Mouse (Mus musculus): ENCODE results near the gene Arpc1b. TPM values are rescaled to one million over a fixed set of nuclear protein-coding genes. Genes with fewer than 3 reads are reported as not detected.
"Not testable (repeated sequence)": the region's sequence is repeated elsewhere in the genome, so short reads cannot be mapped to it uniquely, and the experiment has no call there.

The Arpc1b gene
- total and polyA plus RNA-seq, 2 experiments from 2014 or later, result 32.4 to 53.7 TPM

GRCm38 (mm10) chr5:145130995-145131394, 17.0 kb downstream of the Arpc1b start:
- Histone ChIP-seq H3K4me2 (ENCODE audit: low read depth, low read length, poor library complexity, severe bottlenecking) (no peak overlapping the region), H3K36me3 (ENCODE audit: insufficient read depth, low read length) (peaks cover 64% of the 10 kb centered on the region), H3K4me3 (ENCODE audit: low read depth, low read length) (no peak overlapping the region), H3K9me3 (ENCODE audit: low read length) (no peaks in the 10 kb centered on the region), H3K9ac (replicated peaks; ENCODE audit: low read length, poor library complexity, severe bottlenecking) (no peak overlapping the region), H3K4me1 (ENCODE audit: insufficient read depth, low read length) (no peaks in the 10 kb centered on the region), H3K27me3 (ENCODE audit: insufficient read depth, low read length) (no peaks in the 10 kb centered on the region), H3K27ac (ENCODE audit: low read depth, low read length) (no peak overlapping the region)
- 91% methylated on average over 3 of the region's 3 CpGs for WGBS
- TF ChIP-seq CTCF (IDR thresholded peaks at IDR 0.05), result no peak
- ATAC-seq (ENCODE audit: low FRiP score) (no peak), DNase-seq (ENCODE audit: low spot score) (no peak)

GRCm38 (mm10) chr5:145133275-145133674, 19.3 kb downstream of the Arpc1b start:
- H3K9ac ChIP-seq (replicated peaks; ENCODE audit: low read length, poor library complexity, severe bottlenecking); H3K9me3 ChIP-seq (ENCODE audit: low read length); H3K27me3 ChIP-seq (ENCODE audit: insufficient read depth, low read length); H3K4me1 ChIP-seq (ENCODE audit: insufficient read depth, low read length); DNase-seq (ENCODE audit: low spot score); ATAC-seq (ENCODE audit: low FRiP score); H3K4me2 ChIP-seq (ENCODE audit: low read depth, low read length, poor library complexity, severe bottlenecking); H3K4me3 ChIP-seq (ENCODE audit: low read depth, low read length); H3K27ac ChIP-seq (ENCODE audit: low read depth, low read length): not testable (repeated sequence)
- H3K36me3 ChIP-seq (ENCODE audit: insufficient read depth, low read length), result peaks cover 63% of the 10 kb centered on the region
- peak; percentile 34 for TF ChIP-seq CTCF (IDR thresholded peaks at IDR 0.05)
- WGBS, result 86% methylated on average over 6 of the region's 6 CpGs

- TF ChIP-seq CTCF (IDR thresholded peaks at IDR 0.05), result no peak
- Histone ChIP-seq H3K36me3 (ENCODE audit: insufficient read depth, low read length) (peaks cover 32% of the 10 kb centered on the region), H3K9me3 (ENCODE audit: low read length) (no peaks in the 10 kb centered on the region), H3K4me1 (ENCODE audit: insufficient read depth, low read length) (peaks cover 5% of the 10 kb centered on the region; the same call in 1 of the 2 replicates), H3K27me3 (ENCODE audit: insufficient read depth, low read length) (no peaks in the 10 kb centered on the region), H3K4me3 (ENCODE audit: low read depth, low read length) (peak overlapping the region; percentile 91), H3K4me2 (ENCODE audit: low read depth, low read length, poor library complexity, severe bottlenecking) (peak overlapping the region; percentile 92), H3K27ac (ENCODE audit: low read depth, low read length) (no peak overlapping the region), H3K9ac (replicated peaks; ENCODE audit: low read length, poor library complexity, severe bottlenecking) (peak overlapping the region; percentile 88)
- ATAC-seq (ENCODE audit: low FRiP score) (no peak), DNase-seq (ENCODE audit: low spot score) (peak; percentile 40)
- WGBS, result 18% methylated on average over 6 of the region's 6 CpGs
Measured at GRCm38 (mm10) chr5:145138836-145139235, 24.8 kb downstream of the Arpc1b start.

GRCm38 (mm10) chr5:145139571-145140519, 25.8 kb downstream of the Arpc1b start, which contains the start of the genes Pdap1 and Bud31:
Gene Pdap1 (minus strand): TSS chr5:145140238.
Gene Bud31 (plus strand): TSS chr5:145140362.
- DNase-seq (ENCODE audit: low spot score) (peak; percentile 95), ATAC-seq (ENCODE audit: low FRiP score) (peak; percentile 93)
- H3K27me3 ChIP-seq (ENCODE audit: insufficient read depth, low read length), result no peaks in the 10 kb centered on the region
- H3K9me3 ChIP-seq (ENCODE audit: low read length), result no peaks in the 10 kb centered on the region
- peak within 1 kb of the TSS; percentile 88 for H3K9ac ChIP-seq (replicated peaks; ENCODE audit: low read length, poor library complexity, severe bottlenecking)
- H3K4me3 ChIP-seq (ENCODE audit: low read depth, low read length), result peak within 1 kb of the TSS; percentile 91
- H3K27ac ChIP-seq (ENCODE audit: low read depth, low read length), result peak within 1 kb of the TSS; percentile 89
- under 1% methylated on average over 78 of the region's 84 CpGs for whole genome bisulfite sequencing
- H3K4me1 ChIP-seq (ENCODE audit: insufficient read depth, low read length), result peaks cover 5% of the 10 kb centered on the region; the same call in 1 of the 2 replicates
- H3K4me2 ChIP-seq (ENCODE audit: low read depth, low read length, poor library complexity, severe bottlenecking), result peak within 1 kb of the TSS; percentile 92
- peak; percentile 33; the same call in 1 of the 2 replicates for TF ChIP-seq CTCF (IDR thresholded peaks at IDR 0.05)
- H3K36me3 ChIP-seq (ENCODE audit: insufficient read depth, low read length), result peaks cover 30% of the 10 kb centered on the region

- H3K9me3 ChIP-seq (ENCODE audit: low read length), result no peaks in the 10 kb centered on the region
- ATAC-seq (ENCODE audit: low FRiP score), result no peak
Measured at GRCm38 (mm10) chr5:145140611-145141010, 26.6 kb downstream of the Arpc1b start.

GRCm38 (mm10) chr5:145147748-145148147, 33.7 kb downstream of the Arpc1b start:
- H3K27me3 ChIP-seq (ENCODE audit: insufficient read depth, low read length), result no peaks in the 10 kb centered on the region
- H3K4me1 ChIP-seq (ENCODE audit: insufficient read depth, low read length), result no peaks in the 10 kb centered on the region
- no peak for TF ChIP-seq CTCF (IDR thresholded peaks at IDR 0.05)
- H3K36me3 ChIP-seq (ENCODE audit: insufficient read depth, low read length), result peaks cover 78% of the 10 kb centered on the region
- WGBS, result 94% methylated on average over 5 of the region's 5 CpGs
- ATAC-seq (ENCODE audit: low FRiP score), result no peak
- no peaks in the 10 kb centered on the region for H3K9me3 ChIP-seq (ENCODE audit: low read length)
- DNase-seq (ENCODE audit: low spot score), result no peak
- H3K4me2 ChIP-seq (ENCODE audit: low read depth, low read length, poor library complexity, severe bottlenecking), result no peak overlapping the region
- H3K27ac ChIP-seq (ENCODE audit: low read depth, low read length), result no peak overlapping the region
- no peak overlapping the region for H3K4me3 ChIP-seq (ENCODE audit: low read depth, low read length)
- H3K9ac ChIP-seq (replicated peaks; ENCODE audit: low read length, poor library complexity, severe bottlenecking), result no peak overlapping the region

More at GRCm38 (mm10) chr5:145140611-145141010, 26.6 kb downstream of the Arpc1b start:
- H3K4me2 ChIP-seq (ENCODE audit: low read depth, low read length, poor library complexity, severe bottlenecking), result peak overlapping the region; percentile 92
- peaks cover 29% of the 10 kb centered on the region for H3K36me3 ChIP-seq (ENCODE audit: insufficient read depth, low read length)
- H3K27me3 ChIP-seq (ENCODE audit: insufficient read depth, low read length), result no peaks in the 10 kb centered on the region
- H3K4me3 ChIP-seq (ENCODE audit: low read depth, low read length), result peak overlapping the region; percentile 91
- DNase-seq (ENCODE audit: low spot score), result no peak
- H3K4me1 ChIP-seq (ENCODE audit: insufficient read depth, low read length), result peaks cover 5% of the 10 kb centered on the region; the same call in 1 of the 2 replicates
- WGBS, result under 1% methylated on average over 18 of the region's 18 CpGs
- TF ChIP-seq CTCF (IDR thresholded peaks at IDR 0.05), result no peak
- peak overlapping the region; percentile 88 for H3K9ac ChIP-seq (replicated peaks; ENCODE audit: low read length, poor library complexity, severe bottlenecking)
- peak overlapping the region; percentile 89 for H3K27ac ChIP-seq (ENCODE audit: low read depth, low read length)
